Comparison of ENCODE assay signal across 8 mouse cellular contexts in the genomic region with DNA sequence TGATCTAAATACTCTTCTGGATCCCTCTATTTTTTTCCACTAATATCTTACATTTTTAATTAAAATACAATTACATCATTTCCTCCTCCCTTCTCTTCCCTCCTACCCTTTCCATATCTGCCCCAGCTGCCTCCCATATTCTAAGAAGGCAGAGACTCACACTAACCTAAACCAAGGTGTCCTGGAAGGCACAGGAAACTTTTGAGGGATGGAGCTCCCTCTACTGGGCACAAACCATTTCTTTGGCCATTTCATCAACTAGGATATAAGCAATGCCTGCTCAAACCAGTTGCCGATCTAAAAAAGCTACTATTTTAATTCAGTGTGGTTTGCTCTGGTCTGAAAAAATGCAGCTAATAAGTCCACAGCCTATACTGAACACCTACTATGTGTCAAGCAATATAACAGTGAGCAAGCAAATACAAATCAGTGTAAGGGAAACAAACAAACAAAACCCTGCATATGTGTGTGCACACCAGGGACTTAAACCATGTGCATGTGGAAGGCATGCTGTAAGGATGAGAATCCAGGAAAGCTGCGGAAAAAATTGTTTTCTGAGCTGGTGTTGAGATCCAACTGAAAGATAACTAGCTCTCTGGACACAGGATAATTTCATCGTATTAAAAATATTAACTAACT.
DNase-seq lines count a peak whose midpoint lies in the region; ATAC-seq and TF ChIP-seq lines count a peak whose summit lies in the region.
"Had no signal": no experiment of that assay in that cellular context is flagged by ENCODE, and none has a peak within 500 bp of the region (broad histone marks: within the 10 kb centered on the region; RNA-seq: fewer than 3 reads in every experiment).

No protein-coding gene starts in this region.

- H3K9ac ChIP-seq in ES-E14 (ENCODE audit: insufficient read depth, low read depth, low read length, poor library complexity, severe bottlenecking) = no peak overlapping the region
- no peak overlapping the region for H3K9ac ChIP-seq in hindbrain, embryonic 13.5 days
- no peak overlapping the region for H3K9ac ChIP-seq in midbrain, embryonic 11.5 days (ENCODE audit: low read length)

- peak; percentile 22 for DNase-seq in ES-E14 (ENCODE audit: low read depth, low spot score)
- DNase-seq in R1 (ENCODE audit: low read depth, low spot score) = peak; percentile 42
- DNase-seq in embryo, embryonic 9.5 days (ENCODE audit: extremely low spot score) = peak; percentile 38
- DNase-seq in layer of hippocampus, postnatal 25 days (ENCODE audit: extremely low spot score in 1 of 2, low spot score in 1 of 2) = peak; percentile 31 to 76
- DNase-seq in midbrain, embryonic 11.5 days (ENCODE audit: low spot score, missing footprints) = peak; percentile 96

- H3K4me2 ChIP-seq in hindbrain, embryonic 13.5 days = no peak overlapping the region
- no peak overlapping the region for H3K4me2 ChIP-seq in midbrain, embryonic 11.5 days

- 54% methylated on average over 3 of the region's 3 CpGs for WGBS in hindbrain, embryonic 13.5 days
- 51% methylated on average over 3 of the region's 3 CpGs for WGBS in midbrain, embryonic 11.5 days

- in situ Hi-C loops in ES-E14 (cut with MboI; ENCODE audit: low sequenced_read_pairs in 2 of 2, unreplicated experiment in 2 of 2) = no loop called here

- no peaks in the 10 kb centered on the region for H3K27me3 ChIP-seq in hindbrain, embryonic 13.5 days
- H3K27me3 ChIP-seq in midbrain, embryonic 11.5 days (ENCODE audit: control insufficient read depth, insufficient read depth, low read length) = no peaks in the 10 kb centered on the region

- no peaks in the 10 kb centered on the region for H3K9me3 ChIP-seq in ES-E14 (ENCODE audit: control insufficient read depth, insufficient read depth, low read depth, low read length)
- H3K9me3 ChIP-seq in hindbrain, embryonic 13.5 days = no peaks in the 10 kb centered on the region
- H3K9me3 ChIP-seq in midbrain, embryonic 11.5 days (ENCODE audit: control insufficient read depth, low read length) = no peaks in the 10 kb centered on the region

- H3K27ac ChIP-seq in ES-E14 (ENCODE audit: insufficient read depth, low read depth, low read length, poor library complexity, severe bottlenecking) = no peak overlapping the region
- no peak overlapping the region for H3K27ac ChIP-seq in hindbrain, embryonic 13.5 days
- H3K27ac ChIP-seq in midbrain, embryonic 11.5 days (ENCODE audit: low read depth, low read length) = no peak overlapping the region

- no peaks in the 10 kb centered on the region for H3K4me1 ChIP-seq in ES-E14 (ENCODE audit: control insufficient read depth in 2 of 2, insufficient read depth in 2 of 2, low read length in 2 of 2, poor library complexity in 1 of 2)
- H3K4me1 ChIP-seq in hindbrain, embryonic 13.5 days (replicated peaks) = no peaks in the 10 kb centered on the region
- no peaks in the 10 kb centered on the region for H3K4me1 ChIP-seq in midbrain, embryonic 11.5 days (ENCODE audit: control insufficient read depth, insufficient read depth, low read length)

- peak; percentile 74; the same call in 1 of the 2 replicates for ATAC-seq in hindbrain, embryonic 13.5 days (ENCODE audit: low FRiP score)
- peak; percentile 75 for ATAC-seq in midbrain, embryonic 11.5 days (ENCODE audit: low FRiP score)
- ATAC-seq in erythroid progenitor cell, adult 5-6 weeks (replicated peaks; ENCODE audit: low FRiP score, poor library complexity, severe bottlenecking) = no peak

- H3K4me3 ChIP-seq in ES-E14 (ENCODE audit: insufficient read depth in 1 of 2, low read depth in 1 of 2, low read length in 2 of 2, poor library complexity in 1 of 2, severe bottlenecking in 1 of 2) = no peak overlapping the region
- no peak overlapping the region for H3K4me3 ChIP-seq in hindbrain, embryonic 13.5 days
- no peak overlapping the region for H3K4me3 ChIP-seq in midbrain, embryonic 11.5 days (ENCODE audit: low read depth, low read length)
- H3K4me3 ChIP-seq: erythroblast, embryonic 14.5 days had no signal

- H3K36me3 ChIP-seq in ES-E14 (ENCODE audit: control insufficient read depth, insufficient read depth, low read length, poor library complexity, severe bottlenecking) = no peaks in the 10 kb centered on the region
- no peaks in the 10 kb centered on the region for H3K36me3 ChIP-seq in hindbrain, embryonic 13.5 days
- H3K36me3 ChIP-seq in midbrain, embryonic 11.5 days (ENCODE audit: control insufficient read depth, insufficient read depth, low read length) = no peaks in the 10 kb centered on the region

TF ChIP-seq in ES-E14, 5 proteins besides CTCF, POLR2A, EP300 and RAD21:
- no peak for TF ChIP-seq ZC3H11A (IDR thresholded peaks at IDR 0.05; ENCODE audit: borderline replicate concordance, low read depth, low read length)
- no peak for TF ChIP-seq HCFC1 (IDR thresholded peaks at IDR 0.05; ENCODE audit: borderline replicate concordance, insufficient read depth, low read length)
- TF ChIP-seq ZNF384 (IDR thresholded peaks at IDR 0.05; ENCODE audit: low read depth, low read length) = no peak
- no peak for TF ChIP-seq MAFK (IDR thresholded peaks at IDR 0.05; ENCODE audit: insufficient read depth, low read depth, low read length)
- TF ChIP-seq CHD2 (IDR thresholded peaks at IDR 0.05; ENCODE audit: low read depth, low read length) = no peak

Comparison
In these comparisons a context has a peak if more than half of its experiments do, and no peak if none do; other contexts are left out.
1. DNase-seq: peak in every context shown above with its lines; median percentile 96 in midbrain, embryonic 11.5 days; 54 in layer of hippocampus, postnatal 25 days; 42 in R1; 38 in embryo, embryonic 9.5 days; 22 in ES-E14.